In genomic region chr11:88114871-88115301, GRCm38 (mm10) we compare ENCODE assay signal across 9 mouse cellular contexts. TPM values are rescaled to one million over a fixed set of nuclear protein-coding genes. Genes with fewer than 3 reads are reported as not detected.
DNase-seq lines count a peak whose midpoint lies in the region; ATAC-seq and TF ChIP-seq lines count a peak whose summit lies in the region.
"Had no signal": no experiment of that assay in that cellular context is flagged by ENCODE, and none has a peak within 500 bp of the region (broad histone marks: within the 10 kb centered on the region; RNA-seq: fewer than 3 reads in every experiment).

No protein-coding gene starts in this region.

- no peak overlapping the region for H3K4me3 ChIP-seq in intestine, embryonic 16.5 days (ENCODE audit: low read length)
- no peak overlapping the region for H3K4me3 ChIP-seq in lung, postnatal 0 days (ENCODE audit: low read depth, low read length)
- H3K4me3 ChIP-seq in stomach, embryonic 14.5 days (ENCODE audit: low read depth, low read length), result no peak overlapping the region

- peak; percentile 36 for ATAC-seq in intestine, embryonic 16.5 days
- peak; percentile 73 for ATAC-seq in lung, postnatal 0 days
- ATAC-seq in stomach, embryonic 14.5 days (ENCODE audit: insufficient number of reproducible peaks, insufficient read depth, low FRiP score, low read depth), result no peak; the same call in 1 of the 2 replicates
- ATAC-seq: Patski had no signal

- peak; percentile 35 to 36 for DNase-seq in spleen, postnatal 36 days (ENCODE audit: low spot score in 2 of 2)
- DNase-seq in spleen, adult 18-20 months, result no peak
- peak; percentile 75 to 86 for DNase-seq in heart, adult 18-20 months
- DNase-seq in lung, postnatal 0 days (ENCODE audit: low spot score), result peak; percentile 79
- DNase-seq in layer of hippocampus, postnatal 36 days, result no peak
- no peak for DNase-seq in right cerebral cortex, postnatal 14 days

- peak overlapping the region; percentile 37; the same call in 1 of the 2 replicates for H3K9ac ChIP-seq in intestine, embryonic 16.5 days (ENCODE audit: low read depth, low read length)
- H3K9ac ChIP-seq in lung, postnatal 0 days (replicated peaks; ENCODE audit: low read depth), result no peak overlapping the region
- no peak overlapping the region for H3K9ac ChIP-seq in stomach, embryonic 14.5 days (replicated peaks; ENCODE audit: low read depth, low read length)

- peak overlapping the region; percentile 70 for H3K27ac ChIP-seq in intestine, embryonic 16.5 days (ENCODE audit: low read length)
- peak overlapping the region; percentile 10 for H3K27ac ChIP-seq in lung, postnatal 0 days (ENCODE audit: low read length)
- peak overlapping the region; percentile 63 for H3K27ac ChIP-seq in stomach, embryonic 14.5 days (ENCODE audit: low read length)

- peak; percentile 91 for TF ChIP-seq EP300 in lung, postnatal 0 days (IDR thresholded peaks at IDR 0.05)

- H3K9me3 ChIP-seq in intestine, embryonic 16.5 days (ENCODE audit: control insufficient read depth, low read length), result no peaks in the 10 kb centered on the region
- no peaks in the 10 kb centered on the region for H3K9me3 ChIP-seq in lung, postnatal 0 days (ENCODE audit: low read length)
- H3K9me3 ChIP-seq in stomach, embryonic 14.5 days (ENCODE audit: control insufficient read depth, low read depth, low read length), result no peaks in the 10 kb centered on the region

- WGBS in intestine, embryonic 16.5 days, result 27% methylated on average over 8 of the region's 8 CpGs
- WGBS in lung, postnatal 0 days, result 16% methylated on average over 8 of the region's 8 CpGs
- WGBS in stomach, embryonic 14.5 days, result 15% methylated on average over 8 of the region's 8 CpGs

- no peaks in the 10 kb centered on the region for H3K27me3 ChIP-seq in intestine, embryonic 16.5 days (replicated peaks; ENCODE audit: control insufficient read depth, insufficient read depth, low read length)
- H3K27me3 ChIP-seq in lung, postnatal 0 days (replicated peaks; ENCODE audit: insufficient read depth, low read length), result no peaks in the 10 kb centered on the region
- no peaks in the 10 kb centered on the region for H3K27me3 ChIP-seq in stomach, embryonic 14.5 days (ENCODE audit: control insufficient read depth, insufficient read depth, low read length)
- H3K27me3 ChIP-seq: Patski had no signal

- H3K36me3 ChIP-seq in intestine, embryonic 16.5 days (ENCODE audit: control insufficient read depth, insufficient read depth, low read length), result no peaks in the 10 kb centered on the region
- no peaks in the 10 kb centered on the region for H3K36me3 ChIP-seq in lung, postnatal 0 days (ENCODE audit: insufficient read depth, low read length)
- no peaks in the 10 kb centered on the region for H3K36me3 ChIP-seq in stomach, embryonic 14.5 days (ENCODE audit: control insufficient read depth, insufficient read depth, low read length)

- peaks cover 72% of the 10 kb centered on the region for H3K4me1 ChIP-seq in intestine, embryonic 16.5 days (ENCODE audit: control insufficient read depth, insufficient read depth, low read length)
- H3K4me1 ChIP-seq in lung, postnatal 0 days (ENCODE audit: insufficient read depth, low read depth, low read length), result peaks cover 39% of the 10 kb centered on the region
- H3K4me1 ChIP-seq in stomach, embryonic 14.5 days (ENCODE audit: control insufficient read depth, insufficient read depth, low read length), result peaks cover 68% of the 10 kb centered on the region

- H3K4me2 ChIP-seq in intestine, embryonic 16.5 days (ENCODE audit: low read depth, low read length), result peak overlapping the region; percentile 28
- H3K4me2 ChIP-seq in lung, postnatal 0 days (replicated peaks; ENCODE audit: low read depth, low read length), result no peak overlapping the region
- 0 out of 2 replicates have a peak overlapping the region, but pooled peaks have one; percentile 7 for H3K4me2 ChIP-seq in stomach, embryonic 14.5 days (replicated peaks; ENCODE audit: low read depth, low read length)

- TF ChIP-seq CTCF in lung, postnatal 0 days (IDR thresholded peaks at IDR 0.05), result peak; percentile 8; the same call in 1 of the 2 replicates

RNA-seq across cellular contexts. Expression of gene Cuedc1, which starts 17.0 kb away (rescaled TPM):
- total RNA-seq in heart, adult 18-20 months (2021), result 10 to 100 TPM; 40.0 to 43.8 TPM
- polyA plus RNA-seq in intestine, embryonic 16.5 days (2015; fragmentation: Nextera tagmentation; extraction: Ambion mirVana), result 8.0 and 8.5 TPM in 2 replicates
- polyA plus RNA-seq in lung, postnatal 0 days (2015; fragmentation: Nextera tagmentation; extraction: Ambion mirVana), result 14.6 TPM in 2 replicates
- 21.7 and 24.9 TPM in 2 replicates for polyA plus RNA-seq in stomach, embryonic 14.5 days (2014; fragmentation: Nextera tagmentation; extraction: Ambion mirVana)
- total RNA-seq in layer of hippocampus, postnatal 36 days (2021), result 10 to 100 TPM; 27.9 to 31.4 TPM

RNA-seq across cellular contexts. Expression of gene Vezf1, which starts 46.8 kb away (rescaled TPM):
- total RNA-seq in heart, adult 18-20 months (2021), result 10 to 100 TPM; 35.0 to 38.4 TPM
- 23.3 and 24.1 TPM in 2 replicates for polyA plus RNA-seq in intestine, embryonic 16.5 days (2015; fragmentation: Nextera tagmentation; extraction: Ambion mirVana)
- polyA plus RNA-seq in lung, postnatal 0 days (2015; fragmentation: Nextera tagmentation; extraction: Ambion mirVana), result 26.8 TPM in 2 replicates
- polyA plus RNA-seq in stomach, embryonic 14.5 days (2014; fragmentation: Nextera tagmentation; extraction: Ambion mirVana), result 46.5 and 50.8 TPM in 2 replicates
- 10 to 100 TPM; 20.2 to 22.6 TPM for total RNA-seq in layer of hippocampus, postnatal 36 days (2021)

Comparison
In these comparisons a context has a peak if more than half of its experiments do, and no peak if none do; other contexts are left out.
1. DNase-seq: peak in spleen, postnatal 36 days (2 of 2), heart, adult 18-20 months (2 of 2) and lung, postnatal 0 days (single experiment); none in spleen, adult 18-20 months (0 of 2), layer of hippocampus, postnatal 36 days (0 of 2) and right cerebral cortex, postnatal 14 days (single experiment).
2. H3K27ac ChIP-seq: peak in every context shown above with its lines; median percentile 70 in intestine, embryonic 16.5 days; 63 in stomach, embryonic 14.5 days; 10 in lung, postnatal 0 days.